Mouse (Mus musculus) T-helper 17 cell (primary cell): ENCODE data around the gene Ranbp2.

ENCODE experiments used
- in situ Hi-C, 2 experiments: fragments of 300-600 bp; cut with MboI, MseI; formaldehyde crosslinking; loops; 1 replicate in 1 of 2; 2 replicates in 1 of 2; pipeline ENCODE4 v1.15.1; 2025; ENCODE audit warnings: high pct_unique_total_duplicates in 2 of 2

The Ranbp2 gene

GRCm38 (mm10) chr10:58446384-58447279, at the start of gene Ranbp2:
Gene Ranbp2, plus strand, starts transcription at chr10:58446920.
- in situ Hi-C loops = no loop called here

- in situ Hi-C loops = no loop called here
These were observed 47.8 kb upstream of the Ranbp2 start for GRCm38 (mm10) chr10:58398941-58399340.

- in situ Hi-C loops = no loop called here
These were observed 44.9 kb upstream of the Ranbp2 start for GRCm38 (mm10) chr10:58401838-58402237.

GRCm38 (mm10) chr10:58404639-58405038, 42.1 kb upstream of the Ranbp2 start:
- in situ Hi-C loops = no loop called here

GRCm38 (mm10) chr10:58405285-58405948, 41.3 kb upstream of the Ranbp2 start:
- in situ Hi-C loops = no loop called here

GRCm38 (mm10) chr10:58405949-58406305, 40.8 kb upstream of the Ranbp2 start:
- in situ Hi-C loops = no loop called here

GRCm38 (mm10) chr10:58412331-58412730, 34.4 kb upstream of the Ranbp2 start:
- in situ Hi-C loops = no loop called here

GRCm38 (mm10) chr10:58412852-58413251, 33.9 kb upstream of the Ranbp2 start:
- in situ Hi-C loops = no loop called here

- in situ Hi-C loops = no loop called here
These were observed 30.0 kb upstream of the Ranbp2 start for GRCm38 (mm10) chr10:58416702-58417101.

GRCm38 (mm10) chr10:58418290-58418971, 28.3 kb upstream of the Ranbp2 start:
- in situ Hi-C loops = no loop called here

- in situ Hi-C loops = no loop called here
These were observed 18.8 kb upstream of the Ranbp2 start for GRCm38 (mm10) chr10:58427930-58428329.

- in situ Hi-C loops = no loop called here
These were observed 870 bp upstream of the Ranbp2 start for GRCm38 (mm10) chr10:58445850-58446249.

- in situ Hi-C loops = no loop called here
These were observed 611 bp downstream of the Ranbp2 start for GRCm38 (mm10) chr10:58447280-58447781.

- in situ Hi-C loops = loop anchor here in 1 of 2 experiments (5.0 kb wide), 2 partner anchors 46 to 89 kb away; partner anchors contain the start of gene Ccdc138
These were observed 4.9 kb downstream of the Ranbp2 start for GRCm38 (mm10) chr10:58451575-58451974.

GRCm38 (mm10) chr10:58452185-58452584, 5.5 kb downstream of the Ranbp2 start:
- in situ Hi-C loops = loop anchor here in 1 of 2 experiments (5.0 kb wide), 2 partner anchors 45 to 90 kb away; partner anchors contain the start of gene Ccdc138

GRCm38 (mm10) chr10:58459896-58460295, 13.2 kb downstream of the Ranbp2 start:
- in situ Hi-C loops = loop anchor here in 1 of 2 experiments (5.0 to 10.0 kb wide), 2 partner anchors 32 to 895 kb away; no protein-coding TSS in a partner anchor

- in situ Hi-C loops = loop anchor here in 1 of 2 experiments (10.0 to 25.0 kb wide), 3 partner anchors 885 to 1110 kb away; no protein-coding TSS in a partner anchor
These were observed 30.5 kb downstream of the Ranbp2 start for GRCm38 (mm10) chr10:58477086-58477755.

GRCm38 (mm10) chr10:58478071-58478578, 31.4 kb downstream of the Ranbp2 start:
- in situ Hi-C loops = loop anchor here in 1 of 2 experiments (10.0 to 25.0 kb wide), 3 partner anchors 884 to 1109 kb away; no protein-coding TSS in a partner anchor

- in situ Hi-C loops = loop anchor here (10.0 to 25.0 kb wide), 3 partner anchors 882 to 1107 kb away; no protein-coding TSS in a partner anchor
These were observed 33.3 kb downstream of the Ranbp2 start for GRCm38 (mm10) chr10:58479954-58480490.

GRCm38 (mm10) chr10:58491031-58491430, 44.3 kb downstream of the Ranbp2 start:
- in situ Hi-C loops = loop anchor here (5.0 to 25.0 kb wide), 3 partner anchors 34 to 1096 kb away; no protein-coding TSS in a partner anchor
